Mouse (Mus musculus): Measurements from ENCODE around the gene Ppp1r27.
"Not testable (repeated sequence)": the region's sequence is repeated elsewhere in the genome, so short reads cannot be mapped to it uniquely, and the experiment has no call there.

The Ppp1r27 gene

DNA sequence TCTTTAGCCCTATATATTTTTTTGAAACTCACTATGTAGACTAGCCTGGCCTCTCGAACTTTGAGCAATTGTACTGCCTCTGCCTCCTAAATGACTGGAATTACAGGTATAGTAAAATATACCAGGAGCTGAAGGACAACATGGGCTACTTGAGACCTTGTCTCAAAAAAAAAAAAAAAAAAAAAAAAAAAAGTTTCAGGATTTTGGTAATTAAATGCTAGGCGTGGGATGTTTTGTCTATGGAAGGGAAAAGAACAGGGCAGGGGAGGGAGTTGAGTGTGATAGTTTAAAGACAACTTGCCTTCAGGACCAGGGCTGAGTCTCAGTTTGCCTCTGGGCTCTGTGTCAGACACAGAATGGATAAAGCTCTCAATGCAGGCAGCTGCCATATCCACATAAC is 24.1 kb upstream of the Ppp1r27 start:
- no peak for DNase-seq

DNA sequence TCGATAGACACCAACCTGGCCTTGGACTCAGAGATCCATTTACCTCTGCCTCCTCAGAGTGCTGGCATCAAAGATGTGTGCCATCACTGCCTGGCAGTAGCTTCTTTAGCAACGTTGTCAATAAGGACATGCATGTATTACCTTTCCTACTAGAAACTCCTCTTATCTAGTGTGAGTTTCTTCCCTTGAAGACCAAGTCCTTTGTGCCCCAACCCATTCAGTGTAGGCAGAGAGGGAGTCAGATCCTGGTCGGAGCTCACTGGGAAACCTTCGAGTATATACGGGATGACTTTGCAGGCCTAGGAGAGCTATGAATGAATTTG is 23.3 kb upstream of the Ppp1r27 start:
- DNase-seq = no peak

DNA sequence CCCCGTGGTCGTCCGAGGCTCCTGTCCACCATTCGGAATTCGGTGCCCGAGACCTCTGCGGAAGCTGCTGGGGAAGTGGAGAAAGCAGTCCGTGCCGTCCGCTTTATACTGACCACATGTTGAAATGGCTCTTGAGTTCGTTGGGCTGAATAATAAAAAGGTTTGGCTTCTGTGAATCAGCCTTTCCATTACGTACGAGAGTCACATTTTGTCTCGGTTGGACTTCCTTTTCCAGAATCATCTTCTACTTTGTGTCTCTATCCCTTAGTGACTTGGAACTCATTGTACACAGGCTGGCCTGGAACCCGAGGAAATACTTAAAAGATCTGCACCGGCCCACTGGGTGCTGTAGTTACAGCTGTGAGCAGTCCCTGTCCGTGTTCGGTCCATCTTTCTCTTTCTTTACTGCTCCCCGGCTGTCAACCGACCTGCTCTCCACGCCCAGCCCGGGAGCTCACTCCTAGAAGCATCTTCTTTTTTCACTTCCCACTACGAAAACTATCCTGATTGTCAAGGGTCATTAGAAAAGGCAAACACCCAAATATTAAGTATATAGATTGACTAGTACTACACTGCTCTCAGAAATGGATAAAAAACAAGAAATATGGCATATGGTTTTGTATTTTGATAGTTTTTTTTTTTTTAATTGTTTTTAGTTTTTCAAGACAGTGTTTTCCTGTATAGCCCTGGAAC is 22.8 kb upstream of the Ppp1r27 start:
- DNase-seq = peak; percentile 18

DNA sequence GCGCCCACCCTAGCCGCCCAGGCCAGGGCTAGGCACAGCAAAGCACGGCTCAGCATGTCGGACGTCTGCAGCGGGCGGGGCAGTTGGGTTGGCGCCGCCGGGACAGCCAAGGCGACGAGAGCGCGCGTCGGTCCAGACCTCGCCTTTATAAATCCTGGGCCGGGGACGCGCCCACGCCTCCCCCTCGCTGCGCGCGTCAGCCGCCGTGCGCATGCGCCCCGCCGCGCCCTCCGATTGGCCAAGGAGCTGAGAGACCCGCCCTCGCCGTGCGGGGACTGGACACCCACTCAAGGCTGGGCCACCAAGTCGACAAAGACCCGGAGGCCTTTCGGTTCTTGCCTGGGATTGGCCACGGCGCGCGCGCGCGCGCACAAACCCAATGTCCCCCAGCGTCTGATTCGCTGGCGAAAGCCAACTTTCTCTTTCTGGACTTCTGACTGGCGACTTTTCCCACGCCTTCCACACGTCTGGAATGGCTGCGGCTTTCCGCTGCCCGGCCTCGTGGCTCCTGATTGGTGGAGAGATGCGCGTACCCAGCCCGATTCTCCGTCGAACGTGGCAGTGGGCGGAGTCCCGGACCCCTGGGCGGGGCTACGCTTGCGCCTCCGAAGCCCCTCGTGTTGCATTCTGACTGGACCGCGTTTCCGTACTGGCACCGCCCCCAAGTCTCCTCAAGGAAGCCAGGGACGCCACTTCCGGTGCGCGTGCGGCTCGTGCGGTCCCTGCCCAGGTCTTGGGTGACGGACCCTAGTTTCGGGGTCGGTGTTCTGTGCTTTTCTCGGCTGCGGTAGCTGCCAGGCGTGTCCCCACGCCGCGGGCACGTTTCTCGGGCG is 22.0 kb upstream of the Ppp1r27 start, which contains the start of gene P4hb:
Gene P4hb, minus strand, starts transcription at position 502 of the 833 bp plus-strand sequence.
- DNase-seq = peak; percentile 100

DNA sequence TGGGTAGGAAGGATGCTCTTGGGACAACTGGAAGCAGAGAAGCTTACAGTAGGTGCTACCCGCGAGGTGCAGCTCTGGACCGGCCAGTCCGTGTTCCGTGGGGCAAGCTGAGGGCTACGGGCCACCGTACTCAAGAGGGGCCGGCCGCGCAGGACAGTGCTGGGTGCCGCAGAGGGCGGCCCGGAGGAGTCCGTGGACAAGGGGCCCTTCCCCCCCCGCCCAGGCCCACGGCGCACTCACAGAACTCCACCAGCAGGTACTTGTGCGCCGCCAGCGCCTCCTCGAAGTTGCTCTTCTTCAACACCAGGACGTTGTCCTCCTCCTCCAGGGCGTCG is 21.5 kb upstream of the Ppp1r27 start:
- DNase-seq = no peak

DNA sequence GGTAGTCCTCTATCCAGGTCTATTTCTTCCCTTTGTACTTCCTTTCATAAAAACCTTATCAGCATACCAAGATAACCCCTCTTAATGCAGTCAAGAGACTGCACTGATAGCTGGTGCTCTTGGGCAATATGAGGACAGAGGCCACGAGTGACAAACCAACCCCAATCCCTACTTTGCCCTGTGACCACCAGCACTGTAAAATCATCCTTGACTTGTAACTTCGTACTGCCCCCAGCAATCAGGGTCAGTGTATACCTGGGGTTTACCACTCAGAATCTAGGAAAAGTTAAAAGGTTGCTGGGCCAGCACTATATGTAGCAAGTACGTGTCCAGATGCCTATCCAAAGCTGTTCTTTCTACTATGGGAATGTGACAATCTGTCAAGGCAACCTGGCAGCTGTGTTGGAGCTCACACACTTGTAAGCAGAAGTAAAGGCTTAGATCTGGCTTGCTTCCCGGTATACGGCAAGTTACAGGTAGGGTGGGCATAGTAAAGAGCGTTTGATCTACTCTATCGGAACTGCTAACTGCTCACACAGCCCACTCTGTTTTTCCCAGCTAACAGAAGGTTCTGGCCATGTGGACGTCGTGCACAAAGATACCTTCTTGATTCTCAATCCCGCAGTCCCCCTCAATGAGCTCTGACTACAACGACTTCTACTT is 21.0 kb upstream of the Ppp1r27 start:
- no peak for DNase-seq

DNA sequence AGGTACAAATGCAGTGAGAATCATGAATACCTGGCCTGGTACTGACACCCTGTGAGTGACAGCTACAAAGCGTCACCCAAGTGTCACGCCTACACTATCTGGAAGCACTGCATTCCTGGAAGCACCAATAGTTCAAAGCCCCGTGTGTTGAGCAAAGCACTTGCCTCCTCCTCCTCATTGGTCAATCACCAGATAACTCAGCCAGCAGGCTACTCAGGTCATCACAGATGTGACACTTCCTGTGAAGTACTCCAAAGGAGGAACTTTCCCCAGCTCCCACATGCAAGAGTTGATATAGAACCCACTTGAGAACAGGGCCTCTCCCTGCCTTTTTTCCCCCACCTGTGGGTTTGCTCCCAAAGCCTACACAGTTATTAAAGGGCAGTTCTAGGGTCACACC is 20.2 kb upstream of the Ppp1r27 start:
- no peak for DNase-seq

DNA sequence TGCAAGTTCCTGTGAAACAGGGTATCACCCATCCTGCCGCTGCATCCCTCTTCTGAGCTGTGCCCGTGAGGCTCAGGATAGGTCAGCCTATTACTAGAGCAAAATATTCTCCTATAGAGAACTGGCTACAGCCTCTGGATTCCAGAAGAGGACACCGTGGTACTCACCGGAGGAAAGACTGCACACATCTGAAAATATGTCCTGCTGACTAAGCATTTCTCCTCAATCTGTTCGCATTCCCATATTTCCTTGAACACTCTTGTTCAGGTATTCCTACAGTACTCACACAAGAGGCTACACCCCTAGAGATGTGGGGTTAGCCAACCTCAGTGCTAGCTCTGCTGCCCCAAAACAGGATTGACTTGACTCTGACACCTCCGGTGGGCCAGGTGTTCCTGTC is 17.4 kb upstream of the Ppp1r27 start:
- DNase-seq = no peak

DNA sequence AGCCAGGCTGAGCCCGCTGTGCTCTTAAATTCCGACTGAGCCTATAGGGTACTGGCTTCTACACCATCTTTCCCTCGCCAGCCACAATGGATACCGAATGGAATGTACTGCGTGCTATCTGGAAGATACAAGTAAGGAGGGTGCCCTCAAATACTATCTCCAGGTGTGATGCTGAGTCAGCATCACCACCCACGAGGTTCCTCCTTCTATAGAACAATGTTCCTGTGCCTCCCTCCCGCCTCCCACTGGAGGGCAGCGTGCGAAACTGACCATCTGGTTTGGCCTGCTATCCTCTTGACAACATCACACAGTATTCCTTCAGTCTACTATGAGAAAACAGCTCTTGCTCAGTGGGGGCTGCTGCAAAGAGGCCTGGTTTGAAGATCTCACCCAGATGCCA is 14.2 kb upstream of the Ppp1r27 start:
- no peak for DNase-seq

DNA sequence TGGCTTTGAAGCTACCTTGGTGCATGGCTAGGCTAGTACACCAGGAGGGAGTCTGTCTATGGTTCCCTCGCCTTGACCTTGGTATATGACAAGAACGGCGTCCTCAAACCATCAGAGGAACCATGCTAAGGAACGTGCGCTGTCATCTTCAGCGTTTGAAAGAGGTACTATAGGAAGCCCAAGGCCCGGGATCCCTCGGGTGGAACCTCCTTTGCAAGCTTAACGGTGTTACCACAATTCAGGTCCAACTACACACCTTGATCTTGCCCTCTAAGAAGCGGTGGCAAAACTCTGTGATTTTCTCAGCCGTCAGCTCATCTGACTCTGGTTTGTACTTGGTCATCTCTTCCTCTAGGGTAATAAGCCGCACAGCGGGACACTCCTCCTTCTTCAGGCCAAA is 12.0 kb upstream of the Ppp1r27 start:
- DNase-seq = no peak

DNA sequence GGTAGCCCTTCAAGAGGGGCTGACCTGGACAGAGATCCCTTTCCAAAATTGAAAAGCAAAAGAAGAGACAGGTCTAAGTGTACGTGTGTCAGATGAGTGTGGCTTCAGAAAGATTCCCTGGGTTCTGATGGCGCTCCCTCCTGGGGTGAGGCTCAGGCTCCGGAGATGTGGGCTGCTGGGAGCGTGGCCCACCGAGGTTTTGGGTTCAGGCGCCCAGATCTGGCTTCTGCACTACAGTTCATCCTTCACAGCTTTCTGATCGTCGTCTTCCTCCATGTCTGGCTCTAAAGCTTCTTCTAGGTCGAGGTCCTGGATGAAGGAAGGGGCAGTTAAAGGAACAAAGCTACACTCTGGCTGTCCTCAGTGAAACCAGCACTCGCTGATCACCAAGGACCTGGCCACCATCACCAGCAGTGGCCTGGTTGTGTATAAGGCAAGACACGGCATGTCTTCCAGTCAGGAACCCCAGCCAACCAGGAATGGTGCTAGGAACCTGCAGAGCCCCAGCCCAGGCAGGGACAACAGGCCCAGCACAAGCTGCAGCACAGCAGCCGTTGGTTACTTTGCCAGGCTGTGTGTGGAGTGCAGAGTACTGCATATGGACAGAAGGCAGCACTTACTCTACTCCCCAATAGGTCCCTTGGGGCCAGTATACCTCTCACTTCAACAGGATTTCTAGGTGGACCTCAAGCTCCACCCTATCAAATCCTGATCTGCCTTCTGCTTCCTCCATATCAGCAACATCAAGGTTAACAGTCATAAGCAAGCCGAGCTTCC is 10.2 kb upstream of the Ppp1r27 start:
- no peak for DNase-seq

DNA sequence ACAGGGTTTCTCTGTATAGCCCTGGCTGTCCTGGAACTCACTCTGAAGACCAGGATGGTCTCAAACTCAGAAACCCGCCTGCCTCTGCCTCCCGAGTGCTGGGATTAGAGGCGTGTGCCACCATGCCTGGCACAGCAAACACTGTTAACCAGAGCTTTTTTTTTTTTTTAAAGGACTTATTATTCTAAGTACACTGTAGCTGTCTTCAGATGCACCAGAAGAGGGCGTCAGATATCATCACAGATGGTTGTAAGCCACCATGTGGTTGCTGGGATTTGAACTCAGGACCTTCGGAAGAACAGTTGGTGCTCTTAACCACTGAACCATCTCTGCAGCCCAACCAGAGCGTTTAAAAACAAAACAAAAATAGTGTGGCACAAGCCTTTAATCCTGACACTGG is 7.9 kb upstream of the Ppp1r27 start:
- not testable (repeated sequence) for DNase-seq

DNA sequence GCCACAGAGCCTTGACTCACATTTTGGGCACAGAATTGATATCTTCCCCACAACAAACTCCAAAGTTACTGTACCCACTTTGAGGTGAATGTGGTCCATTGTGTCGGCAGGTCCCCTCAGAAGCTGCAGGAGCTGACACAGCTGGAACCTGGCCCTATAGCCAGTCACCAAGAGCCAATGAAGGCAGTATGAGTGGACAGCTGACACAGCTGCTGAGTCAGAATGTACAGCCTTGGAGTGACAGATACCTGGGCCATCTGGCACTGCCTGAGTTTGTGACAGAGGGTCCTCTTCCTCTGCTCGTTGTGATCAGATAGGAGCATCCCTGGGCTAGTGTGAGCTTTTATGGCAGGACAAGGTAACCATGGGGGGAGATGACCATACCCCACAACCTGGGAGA is 4.3 kb upstream of the Ppp1r27 start:
- no peak for DNase-seq

DNA sequence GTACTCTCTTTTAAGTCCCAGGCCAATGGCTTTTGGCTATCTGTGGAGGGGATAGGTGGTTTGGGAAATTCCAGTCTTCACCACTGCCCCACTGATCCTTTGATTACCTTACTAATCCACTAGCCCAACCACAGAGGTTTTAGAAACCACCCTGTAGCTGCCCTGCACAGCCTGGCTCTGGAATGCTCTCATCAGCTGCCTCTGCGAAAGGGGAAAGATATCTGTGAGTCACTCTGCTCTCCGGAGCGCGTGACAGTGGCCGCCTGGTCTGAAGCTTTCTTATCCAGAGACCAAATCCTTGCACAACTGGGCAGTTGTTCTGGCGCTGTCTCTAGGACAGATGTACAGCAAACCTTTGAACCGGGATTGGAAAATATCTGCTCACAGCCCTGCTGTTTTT is 3.9 kb upstream of the Ppp1r27 start:
- no peak for DNase-seq

DNA sequence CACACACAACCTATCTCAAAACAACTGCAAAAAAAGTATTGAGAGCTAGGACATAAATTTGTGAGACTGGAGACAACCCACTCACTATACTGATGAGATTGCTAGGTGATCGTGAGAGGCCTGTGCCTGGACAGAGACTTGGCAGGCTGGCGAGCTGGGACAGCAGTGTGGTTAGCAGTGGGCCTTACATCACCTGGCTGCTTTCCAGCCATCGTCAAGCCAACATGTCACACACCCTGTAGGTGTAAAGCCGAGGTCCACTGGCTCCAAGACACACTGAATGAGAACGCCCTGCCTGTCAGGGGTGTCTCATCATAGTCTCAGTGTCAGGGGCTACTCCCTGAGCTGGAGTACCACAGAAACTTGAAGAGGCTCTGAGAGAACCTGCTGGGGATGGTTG is 1.8 kb upstream of the Ppp1r27 start:
- DNase-seq = no peak

DNA sequence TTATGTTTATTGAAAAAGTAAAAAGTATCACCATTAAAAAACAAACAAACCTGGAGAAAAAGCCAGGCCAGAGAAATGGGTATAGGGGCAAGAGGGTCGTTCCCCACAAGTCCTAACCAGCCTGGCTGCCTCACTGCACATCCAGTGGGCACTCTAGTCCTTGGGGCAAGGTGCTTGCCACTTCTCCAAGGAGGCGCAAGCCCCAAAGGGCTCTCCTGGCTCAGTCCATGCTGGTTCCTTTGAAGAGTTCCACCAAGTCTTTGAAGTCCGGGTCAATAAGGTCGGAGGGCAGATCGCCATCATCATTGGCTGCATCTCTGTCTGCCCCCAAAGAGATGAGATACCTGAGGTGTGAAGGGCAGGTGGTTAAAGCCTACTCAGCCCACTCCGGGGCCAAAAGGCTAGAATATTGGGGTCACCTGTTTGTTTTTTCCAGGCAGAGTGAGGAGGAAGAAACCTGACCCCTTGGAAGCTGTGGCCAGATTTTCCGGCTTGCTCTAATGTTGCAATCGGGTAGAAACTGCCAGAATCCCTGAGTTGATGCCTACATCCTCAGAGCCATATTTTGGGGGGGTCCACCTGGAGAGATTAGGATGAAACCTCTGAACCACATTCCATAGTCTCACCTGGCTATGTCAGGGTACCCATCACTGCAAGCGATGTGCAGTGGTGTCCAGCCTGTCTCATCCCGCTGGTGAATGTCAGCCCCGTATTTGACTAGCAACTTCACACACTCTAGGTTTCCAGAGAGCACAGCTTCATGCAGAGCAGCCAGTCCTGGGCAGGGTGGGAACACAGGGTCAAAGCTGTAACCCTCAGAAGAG is 734 bp downstream of the Ppp1r27 start:
- DNase-seq = no peak

DNA sequence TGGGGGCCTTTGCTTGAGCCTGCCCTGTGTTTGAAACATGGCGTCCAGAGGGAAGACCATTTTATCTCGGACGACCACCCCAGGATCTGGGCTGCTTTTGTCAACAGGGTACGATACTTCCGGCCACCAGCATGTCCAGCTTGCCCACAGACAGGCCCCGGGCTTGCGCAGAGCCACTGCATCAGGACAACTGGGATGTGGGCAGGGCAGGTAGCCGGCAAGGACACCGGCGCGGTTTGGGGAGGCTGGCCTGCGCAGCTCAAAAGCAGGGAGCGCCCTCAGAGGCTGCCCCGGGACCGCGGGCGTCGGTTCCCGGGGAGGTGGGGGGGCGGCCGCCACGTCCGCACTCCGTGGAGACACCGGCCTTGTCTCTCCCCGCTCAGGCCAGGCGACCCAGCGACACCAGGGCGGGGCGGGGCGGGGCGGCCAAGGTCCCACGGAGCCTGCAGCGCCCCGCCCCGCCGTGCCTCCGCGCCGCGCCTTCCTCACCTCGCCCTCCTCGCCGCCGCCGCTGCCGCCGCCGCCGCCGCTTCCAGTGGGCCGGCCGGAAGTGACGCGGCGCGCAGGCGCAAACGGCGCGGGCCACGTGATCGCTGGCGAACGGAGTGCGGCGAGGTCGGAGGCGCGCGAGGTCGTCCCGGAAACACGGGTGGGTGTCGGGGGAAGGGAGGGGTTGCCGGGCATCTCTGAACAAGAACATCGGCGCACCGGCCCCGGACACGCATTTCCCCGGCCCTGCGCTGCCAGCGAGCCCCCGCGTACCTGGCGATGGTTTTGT is 1.6 kb downstream of the Ppp1r27 start, which contains the start of gene Mcrip1:
Gene Mcrip1, minus strand, starts transcription at position 560 of the 778 bp plus-strand sequence.
- peak; percentile 96 for DNase-seq

DNA sequence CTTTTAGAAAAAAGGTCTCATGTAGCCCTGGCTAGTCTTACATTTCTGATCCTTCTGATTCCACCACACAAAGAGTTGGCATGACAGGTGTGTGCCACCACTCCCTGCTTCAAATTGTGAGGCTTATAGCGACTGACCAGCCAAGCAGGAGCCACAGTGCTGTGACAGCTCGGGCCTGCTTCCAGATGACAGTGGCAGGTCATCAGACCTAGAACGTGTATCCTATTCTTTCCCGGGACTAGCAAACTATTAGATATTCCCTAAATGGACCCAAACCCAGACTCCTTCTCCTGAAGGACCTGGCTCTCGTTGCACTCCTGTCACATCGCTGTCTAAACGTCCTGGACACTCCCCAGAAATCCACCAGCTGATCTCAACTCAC is 2.2 kb downstream of the Ppp1r27 start:
- DNase-seq = no peak

DNA sequence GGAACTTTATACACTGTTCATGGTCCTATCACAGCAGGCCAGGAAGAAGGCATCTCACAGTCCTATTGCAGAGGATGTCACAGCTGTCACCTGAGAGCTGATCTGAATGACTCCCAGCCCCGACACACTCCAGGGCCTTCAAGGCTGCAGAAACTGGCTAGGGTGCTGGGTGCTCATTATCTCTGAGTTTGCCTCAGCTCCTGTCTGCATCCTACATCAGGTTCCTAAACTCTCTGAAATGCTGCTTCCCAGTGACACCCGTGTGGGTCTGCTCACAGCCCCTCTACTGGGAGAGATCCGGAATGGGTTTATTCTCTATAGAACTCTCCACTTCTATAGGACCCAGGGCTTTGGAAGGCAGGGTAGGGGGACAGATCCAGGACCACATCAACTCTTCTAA is 2.7 kb downstream of the Ppp1r27 start:
- DNase-seq = no peak

DNA sequence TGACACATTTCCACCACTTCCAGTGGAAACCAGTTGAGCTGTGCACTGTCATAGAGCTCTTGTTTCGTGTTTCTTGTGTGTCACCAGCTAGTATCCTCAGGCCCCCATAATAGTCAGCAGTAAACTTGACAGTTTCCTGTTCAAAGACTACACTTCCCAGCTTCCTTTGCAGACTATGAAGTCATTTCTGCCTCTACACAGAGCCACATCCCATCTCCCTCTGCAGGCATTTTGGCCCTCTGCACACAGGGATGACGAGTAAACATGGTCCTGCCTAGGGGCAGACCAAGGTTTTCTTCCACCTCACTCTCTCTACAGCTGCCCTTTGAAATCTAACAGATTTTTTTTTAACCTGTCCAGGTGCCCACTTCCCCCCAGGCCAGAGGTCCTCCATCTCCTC is 3.5 kb downstream of the Ppp1r27 start:
- DNase-seq = no peak

DNA sequence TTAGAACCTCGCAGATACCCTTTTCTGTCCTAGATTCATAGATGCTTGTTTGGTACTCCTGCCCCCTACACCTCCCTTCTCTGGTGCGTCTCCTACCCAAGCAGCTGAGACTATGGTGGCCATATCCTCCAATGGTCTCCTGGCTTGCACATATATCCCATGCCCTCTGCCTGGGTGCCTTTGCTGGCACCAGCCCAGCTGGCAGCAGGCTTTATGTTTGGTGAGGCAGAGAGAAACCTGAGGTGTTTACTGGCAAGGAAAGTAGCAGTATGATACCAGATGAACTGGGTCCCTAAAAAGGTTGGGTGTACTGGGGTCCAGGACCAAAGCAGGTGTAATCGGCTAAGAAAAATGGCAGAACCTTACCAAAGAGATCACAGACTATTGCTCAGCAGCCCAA is 5.0 kb downstream of the Ppp1r27 start:
- DNase-seq = peak; percentile 49

DNA sequence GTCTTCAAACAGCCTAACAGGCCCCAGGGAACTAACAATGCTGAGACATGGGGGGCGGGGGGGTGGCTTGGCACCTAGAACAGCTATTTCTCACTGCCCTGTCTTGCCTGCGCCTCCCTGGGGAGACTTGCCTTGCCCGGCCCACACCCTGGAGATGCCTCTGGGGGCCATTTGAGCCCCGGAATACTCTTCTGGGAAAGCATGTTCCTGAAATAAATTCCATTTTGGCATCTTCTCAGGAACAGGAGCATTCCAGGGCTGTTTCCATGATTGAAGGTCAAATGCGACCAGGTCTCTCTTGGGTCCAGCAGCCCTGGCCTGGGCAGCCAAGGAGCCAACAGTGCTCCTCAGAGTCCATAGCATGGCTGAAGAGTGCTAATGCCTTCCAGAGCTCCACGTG is 8.6 kb downstream of the Ppp1r27 start:
- DNase-seq = peak; percentile 26

Measured in kidney, adult 18-20 months (tissue).